Mouse (Mus musculus): ENCODE measurements at regions not wholly inside any gene's neighbourhood (a gene's known extent, or its start where the extent isn't known, plus 50 kb on each side); places are given as distances from the start of the nearest gene placed in this dataset.

DNA sequence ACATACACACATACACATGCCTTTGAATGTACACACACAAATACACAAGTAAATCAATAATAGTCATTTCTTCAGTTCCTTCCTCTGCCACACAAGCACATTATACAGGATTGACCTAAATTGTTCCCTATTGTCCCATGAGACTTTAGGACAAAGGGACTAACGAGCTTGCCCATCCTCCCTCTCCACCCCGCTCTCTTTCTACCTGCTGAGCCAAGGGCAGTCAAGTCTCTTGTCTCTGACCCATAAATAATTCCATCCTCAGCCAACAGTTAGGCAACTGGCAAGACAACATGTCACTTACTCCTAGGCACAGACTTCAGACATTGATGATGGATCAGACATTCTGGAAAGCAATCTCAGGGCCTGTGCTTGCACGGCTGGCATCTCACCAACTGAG, 56.3 kb upstream of the Kcnk2 start:
- no peak for DNase-seq

Data from thymus, postnatal 25 days (tissue).